Mouse (Mus musculus) ES-Bruce4 (cell line): ENCODE measurements around the gene Coro1c. TPM values are rescaled to one million over a fixed set of nuclear protein-coding genes. Genes with fewer than 3 reads are reported as not detected.

Experiments
- H3K27ac ChIP-seq: 2 replicates; pipeline ENCODE4 v1.5.1; 2012; ENCODE audit warnings: low read length, inconsistent platforms; ENCODE audit not compliant: insufficient read depth
- H3K27me3 ChIP-seq: 2 replicates; pipeline ENCODE4 v1.6.1; 2012; ENCODE audit warnings: mild to moderate bottlenecking, low read length, inconsistent platforms; ENCODE audit not compliant: control insufficient read depth, poor library complexity, insufficient read depth, severe bottlenecking
- H3K36me3 ChIP-seq: 2 replicates; pipeline ENCODE4 v1.6.1; 2012; ENCODE audit warnings: inconsistent platforms, mild to moderate bottlenecking, low read length, moderate library complexity; ENCODE audit not compliant: control insufficient read depth, poor library complexity, insufficient read depth, severe bottlenecking
- H3K4me1 ChIP-seq: one replicate; pipeline ENCODE4 v1.8.1; 2011; ENCODE audit warnings: low read length; ENCODE audit not compliant: control insufficient read depth, insufficient read depth
- H3K4me3 ChIP-seq: 2 replicates; pipeline ENCODE4 v1.5.1; 2011; ENCODE audit warnings: low read depth, mild to moderate bottlenecking, low read length
- H3K9ac ChIP-seq: 2 replicates; pipeline ENCODE4 v1.6.1; 2012; ENCODE audit warnings: low read depth, mild to moderate bottlenecking, inconsistent platforms; ENCODE audit not compliant: poor library complexity, severe bottlenecking
- H3K9me3 ChIP-seq: replicated peaks from 2 replicates; pipeline ENCODE4 v1.6.1; 2012; ENCODE audit warnings: mild to moderate bottlenecking, low read length, inconsistent platforms; ENCODE audit not compliant: control insufficient read depth, poor library complexity, insufficient read depth, severe bottlenecking
- CTCF ChIP-seq: IDR thresholded peaks from one replicate; pipeline ENCODE4 v1.8.1; 2011; ENCODE audit warnings: low read depth, low read length
- EP300 ChIP-seq: IDR thresholded peaks from 2 replicates; pipeline ENCODE4 v1.6.1; 2011; ENCODE audit warnings: low read depth, low read length; ENCODE audit not compliant: insufficient read depth
- POLR2A ChIP-seq: IDR thresholded peaks from one replicate; pipeline ENCODE4 v1.8.1; 2011; ENCODE audit warnings: low read length; ENCODE audit not compliant: insufficient read depth
- polyA plus RNA-seq: library from polyadenylated mRNA; stranded (reverse); fragments of >200 nt; gene quantifications from 2 replicates; pipeline ENCODE4 v1.2.4, GENCODE M21; 2011; ENCODE audit warnings: low read depth; ENCODE audit not compliant: missing spikeins, insufficient read depth, insufficient read length

Coro1c gene
- polyA plus RNA-seq, 1 experiment, result 174 TPM

GRCm38 (mm10) chr5:113951693-113952071 is 43.1 kb upstream of the Coro1c start:
- no peak overlapping the region for H3K4me3 ChIP-seq
- no peaks in the 10 kb centered on the region for H3K9me3 ChIP-seq
- H3K4me1 ChIP-seq, result no peaks in the 10 kb centered on the region
- no peak for TF ChIP-seq EP300
- H3K9ac ChIP-seq, result no peak overlapping the region
- no peaks in the 10 kb centered on the region for H3K36me3 ChIP-seq
- no peaks in the 10 kb centered on the region for H3K27me3 ChIP-seq
- no peak overlapping the region for H3K27ac ChIP-seq

- H3K4me1 ChIP-seq, result no peaks in the 10 kb centered on the region
- H3K27ac ChIP-seq, result no peak overlapping the region
- H3K9me3 ChIP-seq, result no peaks in the 10 kb centered on the region
- no peaks in the 10 kb centered on the region for H3K36me3 ChIP-seq
- H3K27me3 ChIP-seq, result no peaks in the 10 kb centered on the region
- TF ChIP-seq EP300 (no peak), POLR2A (no peak), CTCF (no peak)
- H3K4me3 ChIP-seq, result no peak overlapping the region
- H3K9ac ChIP-seq, result no peak overlapping the region
Observed at GRCm38 (mm10) chr5:113950786-113951692, 42.5 kb upstream of the Coro1c start.

- Histone ChIP-seq H3K36me3 (no peaks in the 10 kb centered on the region), H3K27ac (no peak overlapping the region), H3K4me3 (no peak overlapping the region), H3K4me1 (no peaks in the 10 kb centered on the region), H3K9ac (no peak overlapping the region), H3K27me3 (no peaks in the 10 kb centered on the region), H3K9me3 (no peaks in the 10 kb centered on the region)
- TF ChIP-seq EP300, result no peak
- TF ChIP-seq CTCF, result no peak
- TF ChIP-seq POLR2A, result no peak
Observed at GRCm38 (mm10) chr5:113950133-113950532, 41.6 kb upstream of the Coro1c start.

GRCm38 (mm10) chr5:113947280-113947679 is 38.7 kb upstream of the Coro1c start:
- no peak for TF ChIP-seq POLR2A
- no peak for TF ChIP-seq EP300
- TF ChIP-seq CTCF, result no peak
- Histone ChIP-seq H3K9ac (no peak overlapping the region), H3K27ac (peak overlapping the region; percentile 28; the same call in 1 of the 2 replicates), H3K4me1 (no peaks in the 10 kb centered on the region), H3K9me3 (no peaks in the 10 kb centered on the region), H3K36me3 (no peaks in the 10 kb centered on the region), H3K27me3 (no peaks in the 10 kb centered on the region), H3K4me3 (no peak overlapping the region)

- no peaks in the 10 kb centered on the region for H3K36me3 ChIP-seq
- H3K27ac ChIP-seq, result no peak overlapping the region
- no peak overlapping the region for H3K9ac ChIP-seq
- H3K4me3 ChIP-seq, result no peak overlapping the region
- H3K4me1 ChIP-seq, result no peaks in the 10 kb centered on the region
- no peaks in the 10 kb centered on the region for H3K27me3 ChIP-seq
- TF ChIP-seq CTCF (no peak), EP300 (no peak), POLR2A (no peak)
- no peaks in the 10 kb centered on the region for H3K9me3 ChIP-seq
Observed at GRCm38 (mm10) chr5:113945126-113945525, 36.6 kb upstream of the Coro1c start.

GRCm38 (mm10) chr5:113943328-113943727 is 34.8 kb upstream of the Coro1c start:
- H3K27ac ChIP-seq, result no peak overlapping the region
- TF ChIP-seq POLR2A, result no peak
- no peak for TF ChIP-seq CTCF
- no peak for TF ChIP-seq EP300

More at GRCm38 (mm10) chr5:113943328-113943727, 34.8 kb upstream of the Coro1c start:
- Histone ChIP-seq H3K4me1 (peaks cover 2% of the 10 kb centered on the region), H3K9ac (peak overlapping the region; percentile 70), H3K9me3 (no peaks in the 10 kb centered on the region), H3K4me3 (peak overlapping the region; percentile 75), H3K36me3 (no peaks in the 10 kb centered on the region), H3K27me3 (no peaks in the 10 kb centered on the region)
